Mouse (Mus musculus): ENCODE data around the gene D10Jhu81e. TPM values are rescaled to one million over a fixed set of nuclear protein-coding genes. Genes with fewer than 3 reads are reported as not detected.
"Not testable (repeated sequence)": the region's sequence is repeated elsewhere in the genome, so short reads cannot be mapped to it uniquely, and the experiment has no call there.

D10Jhu81e gene
- total RNA-seq (2021) = 100 to 1,000 TPM; 109 to 115 TPM
- long read RNA-seq, experiment 1, transcript D10Jhu81e-201 (7 exons, 1,378 nt) = major isoform, 5 of 8 reads
- long read RNA-seq, experiment 1, partial matches to known transcripts = 1 of 8 reads
- long read RNA-seq, experiment 1, other reads (novel, unspliced or antisense) = 2 of 8 reads
- long read RNA-seq, experiment 2, partial matches to known transcripts = 0 of 3 reads
- long read RNA-seq, experiment 2, other reads (novel, unspliced or antisense) = 0 of 3 reads

DNA sequence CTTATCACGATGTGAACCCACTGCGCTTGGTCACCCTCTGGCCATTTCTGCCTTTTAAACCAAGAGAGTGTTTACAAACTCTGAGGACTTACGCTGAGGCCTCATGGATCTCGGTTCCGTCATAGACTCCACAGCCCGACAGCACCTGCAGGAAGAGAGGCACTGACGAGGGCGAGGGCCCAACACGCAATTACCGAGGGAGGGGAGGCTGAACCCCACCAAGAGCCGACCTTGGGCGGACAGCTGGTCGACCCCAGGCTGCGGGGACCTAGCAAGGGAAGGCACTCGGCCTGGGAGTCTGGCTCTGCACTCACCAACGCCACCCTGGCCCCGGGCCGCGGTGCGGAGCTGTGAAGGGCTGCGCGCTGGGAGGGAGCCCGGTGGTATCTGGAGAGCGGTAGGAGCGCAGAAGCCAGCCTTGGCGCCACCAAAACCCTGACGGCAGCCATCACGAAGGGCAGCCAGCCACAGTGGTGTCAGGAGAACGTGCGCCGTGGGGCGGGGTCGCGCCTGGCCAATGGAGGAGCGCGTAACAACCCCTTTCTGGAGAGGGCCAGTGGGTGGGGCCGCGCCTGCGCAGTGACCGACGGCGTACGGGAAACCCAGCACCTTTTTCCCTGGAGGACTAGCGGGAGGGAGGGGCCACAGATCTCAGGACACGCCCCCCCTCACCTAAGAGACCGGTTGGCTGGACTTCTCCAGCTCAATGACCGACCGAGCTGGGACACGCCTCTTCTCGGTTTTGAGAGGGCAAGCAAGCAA is at the start of gene D10Jhu81e:
TSS of gene D10Jhu81e (minus strand) at position 502 of the 762 bp plus-strand sequence.
- DNase-seq (ENCODE audit: low spot score in 2 of 2) = peak; percentile 99 to 100
- intact Hi-C loops (cut with DNase I) = no loop called here

DNA sequence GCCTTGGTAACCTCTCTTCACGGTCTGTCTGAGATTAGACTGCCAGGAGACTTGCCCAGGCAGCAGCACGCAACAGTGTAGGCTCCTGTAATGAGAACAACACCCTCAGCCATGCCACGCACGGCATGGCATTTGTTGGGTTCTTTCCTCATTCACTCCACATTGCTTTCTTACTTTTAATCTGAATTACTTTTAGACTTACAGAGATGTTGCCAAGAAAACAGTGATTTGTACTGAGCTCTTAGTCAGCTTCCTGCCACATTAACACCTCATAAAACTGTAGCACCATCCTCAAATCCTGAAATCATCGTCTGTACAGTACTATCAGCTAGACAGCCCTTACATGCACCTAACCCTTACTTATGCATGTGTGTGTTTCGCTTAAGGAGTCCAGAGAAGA is 49.0 kb upstream of the D10Jhu81e start:
- no peak for DNase-seq (ENCODE audit: low spot score in 2 of 2)

GRCm38 (mm10) chr10:78216376-78217083 is 46.9 kb upstream of the D10Jhu81e start:
- DNase-seq (ENCODE audit: low spot score in 2 of 2) = no peak
- intact Hi-C loops (cut with DNase I) = no loop called here

More for the DNA sequence above, 49.0 kb upstream of the D10Jhu81e start:
- intact Hi-C loops (cut with DNase I) = no loop called here

DNA sequence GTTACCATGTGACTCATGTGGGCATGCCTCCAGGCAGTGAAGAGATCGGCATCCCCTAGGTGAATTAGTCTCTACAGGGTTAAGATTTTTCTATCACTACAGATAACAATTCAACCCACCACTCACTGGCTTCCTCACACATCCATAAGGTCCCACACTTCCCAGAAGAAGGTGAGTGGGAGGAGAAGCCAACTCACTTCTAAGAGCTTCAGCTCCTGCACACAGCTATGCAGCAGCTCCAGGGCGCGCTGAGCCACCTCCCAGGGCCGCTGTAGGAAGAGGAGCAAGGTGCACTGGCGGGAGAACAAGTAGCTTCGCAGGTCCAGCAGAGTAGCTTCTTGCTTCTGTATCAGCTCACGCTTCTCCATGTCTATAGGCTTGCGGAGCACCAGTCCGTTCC is 44.8 kb upstream of the D10Jhu81e start:
- peak in 1 of 2 experiments; percentile 36 for DNase-seq (ENCODE audit: low spot score in 2 of 2)
- intact Hi-C loops (cut with DNase I) = no loop called here

DNA sequence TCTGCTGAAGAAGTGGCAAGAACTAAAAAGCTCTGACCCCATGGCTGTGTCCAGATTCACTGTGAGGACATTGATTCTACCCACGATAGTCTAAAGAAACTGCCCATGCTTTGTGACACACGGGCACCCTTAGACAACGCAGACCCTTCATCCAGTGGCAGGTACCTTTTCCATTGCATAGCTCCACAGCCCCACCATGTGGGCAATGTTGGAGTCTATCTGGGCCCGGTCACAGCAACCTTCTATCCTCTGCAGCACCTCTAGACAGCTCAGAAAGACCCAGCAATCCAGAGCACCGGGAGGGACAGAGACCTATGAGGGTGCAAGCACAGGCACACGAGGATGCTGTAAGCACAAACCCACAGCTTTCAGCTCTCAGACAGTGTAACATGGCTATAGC is 41.7 kb upstream of the D10Jhu81e start:
- peak in 1 of 2 experiments; percentile 36 for DNase-seq (ENCODE audit: low spot score in 2 of 2)
- intact Hi-C loops (cut with DNase I) = no loop called here

DNA sequence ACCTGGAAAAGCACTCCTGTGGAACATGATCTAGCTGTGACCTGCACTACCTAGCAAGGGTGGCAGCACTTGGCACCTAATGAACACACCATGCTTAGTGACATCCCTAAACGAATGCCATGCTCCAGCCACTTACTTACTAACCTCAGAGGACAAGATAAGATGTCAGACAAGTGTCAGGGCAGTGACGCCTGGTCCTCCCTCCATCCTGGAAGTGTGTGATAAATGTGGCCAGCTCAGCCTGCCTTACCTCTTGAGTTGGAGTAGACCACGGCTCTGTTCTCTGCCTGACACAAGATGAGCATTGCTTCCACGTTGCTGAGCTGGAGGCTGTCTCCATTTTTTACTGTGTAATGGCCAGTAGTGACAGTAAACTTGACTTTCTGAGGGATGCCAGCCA is 31.6 kb upstream of the D10Jhu81e start:
- no peak for DNase-seq (ENCODE audit: low spot score in 2 of 2)
- intact Hi-C loops (cut with DNase I) = no loop called here

DNA sequence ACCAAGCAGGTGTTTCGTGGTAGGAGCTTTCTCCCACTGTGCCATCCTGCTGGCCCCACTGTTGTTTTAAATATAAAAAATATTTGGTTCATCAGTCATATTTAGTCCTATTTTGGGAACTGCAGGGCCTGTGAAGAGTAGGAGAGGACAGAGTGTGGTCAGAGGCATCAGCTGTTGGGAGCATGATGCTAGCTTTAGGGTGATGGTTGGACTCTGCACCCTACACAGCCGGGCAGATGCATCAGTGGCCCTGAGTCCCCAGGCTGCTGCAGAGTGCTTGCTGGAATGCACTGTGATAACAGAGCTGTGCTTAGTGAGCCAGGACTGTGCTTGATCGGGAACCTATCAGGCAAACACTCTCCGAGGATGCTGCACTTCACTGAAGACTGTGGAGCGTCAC is 23.4 kb upstream of the D10Jhu81e start:
- intact Hi-C loops (cut with DNase I) = no loop called here
- DNase-seq (ENCODE audit: low spot score in 2 of 2) = no peak

GRCm38 (mm10) chr10:78186076-78186475 is 16.5 kb upstream of the D10Jhu81e start:
- intact Hi-C loops (cut with DNase I) = loop anchor here (5.0 kb wide), 1 partner anchor 211 kb away; no protein-coding TSS in a partner anchor
- DNase-seq (ENCODE audit: low spot score in 2 of 2) = not testable (repeated sequence)

GRCm38 (mm10) chr10:78185381-78185725 is 15.8 kb upstream of the D10Jhu81e start:
- DNase-seq (ENCODE audit: low spot score in 2 of 2) = no peak
- intact Hi-C loops (cut with DNase I) = loop anchor here (5.0 kb wide), 1 partner anchor 212 kb away; no protein-coding TSS in a partner anchor

DNA sequence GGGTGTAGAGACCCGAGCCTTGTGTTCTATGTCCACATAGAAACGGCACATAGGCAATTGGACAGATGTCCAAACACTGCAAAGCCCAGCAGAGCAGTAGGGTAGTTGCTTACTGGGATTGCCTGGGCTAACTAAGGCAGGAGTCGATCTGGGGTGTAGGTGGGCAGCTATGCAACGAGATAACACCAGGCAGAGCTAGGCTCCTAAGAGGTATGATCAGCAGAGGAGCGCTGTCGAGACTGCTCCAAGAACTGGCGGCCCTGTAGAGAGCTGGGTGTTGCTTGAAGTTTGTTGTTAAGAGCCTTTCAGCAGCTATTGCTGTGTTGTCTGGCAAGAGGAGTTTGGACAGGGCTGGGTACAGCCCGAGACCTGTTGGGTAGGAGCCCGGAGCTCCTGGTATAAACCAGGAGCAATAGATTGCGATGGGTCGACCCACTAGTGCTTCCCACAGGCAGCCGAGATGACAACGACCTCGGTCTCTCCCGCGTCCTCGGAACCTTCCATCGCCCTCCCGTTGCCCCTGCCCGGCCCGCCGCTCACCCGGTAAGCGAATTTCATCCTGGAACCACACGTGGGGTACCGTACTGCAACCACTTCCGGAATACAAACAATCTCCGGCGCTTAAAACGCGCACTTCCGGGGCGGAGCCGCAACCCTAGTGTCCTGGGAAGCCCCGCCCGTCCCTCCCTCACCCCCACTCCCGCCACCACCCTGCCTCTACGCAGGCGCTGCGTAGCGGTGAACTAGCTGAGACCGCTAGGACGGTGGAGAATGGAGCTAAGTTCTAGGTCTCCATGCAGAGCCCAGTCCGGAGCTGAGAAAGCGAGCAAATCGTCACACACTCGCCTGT is 15.2 kb upstream of the D10Jhu81e start, which contains the start of gene Pwp2:
TSS of gene Pwp2 (minus strand) at position 619 of the 850 bp plus-strand sequence.
- peak; percentile 91 to 92 for DNase-seq (ENCODE audit: low spot score in 2 of 2)
- intact Hi-C loops (cut with DNase I) = loop anchor here (5.0 kb wide), 1 partner anchor 213 kb away; no protein-coding TSS in a partner anchor

DNA sequence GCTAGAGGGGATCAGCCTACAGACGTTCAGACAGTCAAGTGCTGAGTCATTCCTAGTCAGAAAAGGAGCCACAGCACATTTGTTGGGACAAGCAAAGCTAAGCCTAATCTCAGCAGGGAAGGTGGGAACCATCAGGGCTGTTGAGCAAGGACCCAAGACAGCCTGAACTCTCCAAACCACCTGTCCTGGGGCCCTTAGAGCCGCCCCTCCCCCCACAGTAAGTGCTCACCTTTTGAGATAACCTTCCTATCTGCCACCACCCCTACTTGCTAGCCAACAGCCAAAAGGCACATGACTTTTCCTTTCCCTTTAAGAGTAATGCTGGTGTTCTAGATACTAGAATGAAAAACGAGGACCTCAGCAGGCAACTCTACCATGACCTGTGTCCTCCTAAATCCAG is 14.0 kb upstream of the D10Jhu81e start:
- no peak for DNase-seq (ENCODE audit: low spot score in 2 of 2)
- intact Hi-C loops (cut with DNase I) = no loop called here

DNA sequence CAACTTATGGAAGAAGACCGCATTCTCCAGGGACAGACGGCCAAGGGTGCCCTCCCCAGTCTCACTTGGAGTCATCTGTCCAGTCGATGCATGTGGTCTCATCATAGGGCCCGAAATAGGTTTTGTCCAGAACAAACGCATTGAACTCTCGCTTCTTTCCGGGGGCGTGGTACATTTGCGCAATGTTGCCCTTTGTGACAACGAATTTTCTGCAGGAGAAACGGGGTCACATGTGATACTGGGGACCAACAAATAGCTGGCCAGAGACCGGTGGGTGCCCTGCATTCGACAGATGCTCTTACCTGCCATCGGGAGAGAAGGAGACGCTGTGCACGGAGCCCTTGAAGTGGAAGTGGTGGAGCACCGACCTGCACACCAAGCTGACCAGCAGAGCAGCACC is 12.7 kb upstream of the D10Jhu81e start:
- no peak for DNase-seq (ENCODE audit: low spot score in 2 of 2)
- intact Hi-C loops (cut with DNase I) = no loop called here

GRCm38 (mm10) chr10:78174474-78174873 is 4.9 kb upstream of the D10Jhu81e start:
- DNase-seq (ENCODE audit: low spot score in 2 of 2) = no peak
- intact Hi-C loops (cut with DNase I) = no loop called here

- intact Hi-C loops (cut with DNase I) = no loop called here
- no peak for DNase-seq (ENCODE audit: low spot score in 2 of 2)
These were observed 2.0 kb upstream of the D10Jhu81e start for GRCm38 (mm10) chr10:78171581-78171980.

DNA sequence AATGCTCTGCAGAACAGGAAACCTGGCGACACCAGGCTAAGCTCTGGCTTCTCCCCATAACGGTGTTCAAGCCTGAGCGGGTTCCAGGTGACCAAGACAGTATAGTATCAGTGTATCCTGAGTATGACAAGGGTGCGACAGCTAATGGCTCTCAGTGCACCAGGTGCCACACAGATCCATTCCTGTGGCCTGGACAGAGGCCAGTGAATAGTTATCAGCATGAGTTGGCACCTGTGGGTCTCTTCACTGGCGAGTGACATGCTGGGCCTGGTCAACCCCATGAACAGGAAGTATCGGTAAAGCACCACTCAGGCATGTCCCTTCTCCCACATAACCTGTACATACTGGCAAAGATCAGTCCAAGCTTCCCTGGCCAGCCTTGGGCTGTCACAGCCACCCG is 1.5 kb upstream of the D10Jhu81e start:
- DNase-seq (ENCODE audit: low spot score in 2 of 2) = no peak
- intact Hi-C loops (cut with DNase I) = no loop called here

DNA sequence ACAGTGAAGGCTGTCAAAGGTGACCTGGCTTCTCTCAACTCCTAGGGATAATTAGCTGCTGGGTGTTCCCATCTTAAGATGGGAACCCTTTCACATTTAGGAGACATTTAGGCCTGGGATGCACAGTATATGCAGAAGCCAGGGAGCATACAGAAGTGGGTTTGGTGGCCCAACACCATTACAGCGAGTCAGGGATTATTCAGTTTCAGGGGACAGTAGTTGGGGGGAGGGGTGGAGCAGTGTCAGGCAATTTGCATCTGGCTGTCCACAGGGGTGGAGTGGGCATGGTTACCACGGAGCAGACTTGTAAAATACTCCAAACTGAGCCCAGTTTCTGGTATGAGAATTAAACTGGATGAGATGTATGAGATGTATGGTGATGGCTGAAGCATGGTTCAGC is 863 bp upstream of the D10Jhu81e start:
- no peak for DNase-seq (ENCODE audit: low spot score in 2 of 2)

DNA sequence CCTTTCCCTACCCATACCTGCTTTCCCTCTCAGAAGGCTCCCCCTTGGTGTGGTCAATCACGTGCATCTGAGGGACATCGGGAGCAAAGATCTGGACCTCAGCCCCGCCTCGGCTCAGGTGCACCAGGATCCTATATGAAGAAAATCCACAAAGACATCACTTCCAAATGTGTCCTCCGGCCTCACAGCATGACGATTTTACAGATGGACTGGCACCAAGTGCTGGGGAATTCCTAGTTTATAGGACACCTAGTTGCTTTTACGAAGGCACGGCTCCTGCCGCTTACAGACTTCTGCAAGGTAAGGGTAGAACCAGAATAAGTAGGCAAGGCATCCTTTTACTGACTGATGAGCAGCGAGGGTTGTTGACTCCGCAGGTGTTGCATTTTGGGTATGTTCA is 790 bp downstream of the D10Jhu81e start:
- intact Hi-C loops (cut with DNase I) = no loop called here
- no peak for DNase-seq (ENCODE audit: low spot score in 2 of 2)

More for the DNA sequence above, 863 bp upstream of the D10Jhu81e start:
- intact Hi-C loops (cut with DNase I) = no loop called here

- intact Hi-C loops (cut with DNase I) = no loop called here
- DNase-seq (ENCODE audit: low spot score in 2 of 2) = no peak
These were observed 1.8 kb downstream of the D10Jhu81e start for GRCm38 (mm10) chr10:78167775-78168174.

DNA sequence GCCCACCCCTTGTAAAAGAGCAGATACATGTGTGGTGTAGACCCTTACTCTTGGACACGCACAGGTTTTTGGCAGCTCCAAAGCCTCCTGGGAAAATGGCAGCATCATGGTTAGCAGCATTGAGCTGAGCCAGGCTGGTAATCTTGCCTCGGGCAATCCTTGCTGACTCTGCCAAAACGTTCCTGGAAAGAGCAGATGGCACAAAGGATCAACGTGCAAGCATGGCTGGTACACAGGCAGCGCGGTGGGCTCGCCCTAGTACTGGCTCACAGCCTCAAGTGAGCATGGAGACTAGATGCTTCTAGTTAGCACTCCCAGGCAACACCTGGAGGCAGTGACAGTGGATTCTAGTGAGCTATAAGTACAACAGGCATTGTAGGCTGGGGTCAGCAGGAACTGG is 2.2 kb downstream of the D10Jhu81e start:
- no peak for DNase-seq (ENCODE audit: low spot score in 2 of 2)
- intact Hi-C loops (cut with DNase I) = no loop called here

Measured in left cerebral cortex, postnatal 14 days (tissue).